Mouse (Mus musculus): ENCODE data around the gene Acot11.
A peak's percentile ranks its signal among the peaks of the same experiment; 100 is the strongest.

Gene Acot11

GRCm38 (mm10) chr4:106804910-106805274, at the start of gene Acot11:
TSS of gene Acot11 (minus strand) at chr4:106804998.
- DNase-seq (ENCODE audit: extremely low spot score, low spot score), result no peak

- no peak for DNase-seq (ENCODE audit: extremely low spot score, low spot score)
These were observed 43.7 kb upstream of the Acot11 start for GRCm38 (mm10) chr4:106848290-106849092.

GRCm38 (mm10) chr4:106847591-106848289, 42.9 kb upstream of the Acot11 start:
- DNase-seq (ENCODE audit: extremely low spot score, low spot score), result peak; percentile 80

GRCm38 (mm10) chr4:106842561-106842960, 37.8 kb upstream of the Acot11 start:
- no peak for DNase-seq (ENCODE audit: extremely low spot score, low spot score)

- DNase-seq (ENCODE audit: extremely low spot score, low spot score), result no peak
These were observed 37.1 kb upstream of the Acot11 start for GRCm38 (mm10) chr4:106841856-106842255.

GRCm38 (mm10) chr4:106841303-106841702, 36.5 kb upstream of the Acot11 start:
- no peak for DNase-seq (ENCODE audit: extremely low spot score, low spot score)

GRCm38 (mm10) chr4:106840651-106841145, 35.9 kb upstream of the Acot11 start:
- peak; percentile 42 for DNase-seq (ENCODE audit: extremely low spot score, low spot score)

GRCm38 (mm10) chr4:106839964-106840611, 35.3 kb upstream of the Acot11 start:
- DNase-seq (ENCODE audit: extremely low spot score, low spot score), result peak; percentile 94

GRCm38 (mm10) chr4:106839254-106839834, 34.5 kb upstream of the Acot11 start:
- DNase-seq (ENCODE audit: extremely low spot score, low spot score), result no peak

- peak; percentile 99 for DNase-seq (ENCODE audit: extremely low spot score, low spot score)
These were observed 33.9 kb upstream of the Acot11 start for GRCm38 (mm10) chr4:106838548-106839253.

- DNase-seq (ENCODE audit: extremely low spot score, low spot score), result peak; percentile 61
These were observed 33.2 kb upstream of the Acot11 start for GRCm38 (mm10) chr4:106837964-106838363.

- DNase-seq (ENCODE audit: extremely low spot score, low spot score), result no peak
These were observed 32.6 kb upstream of the Acot11 start for GRCm38 (mm10) chr4:106837425-106837824.

- DNase-seq (ENCODE audit: extremely low spot score, low spot score), result no peak
These were observed 25.8 kb upstream of the Acot11 start for GRCm38 (mm10) chr4:106830545-106831112.

GRCm38 (mm10) chr4:106827738-106828361, 23.1 kb upstream of the Acot11 start:
- peak; percentile 65 for DNase-seq (ENCODE audit: extremely low spot score, low spot score)

- no peak for DNase-seq (ENCODE audit: extremely low spot score, low spot score)
These were observed 20.4 kb upstream of the Acot11 start for GRCm38 (mm10) chr4:106825229-106825628.

GRCm38 (mm10) chr4:106819404-106819803, 14.6 kb upstream of the Acot11 start:
- DNase-seq (ENCODE audit: extremely low spot score, low spot score), result no peak

GRCm38 (mm10) chr4:106818332-106818731, 13.5 kb upstream of the Acot11 start:
- no peak for DNase-seq (ENCODE audit: extremely low spot score, low spot score)

GRCm38 (mm10) chr4:106817017-106817416, 12.2 kb upstream of the Acot11 start:
- DNase-seq (ENCODE audit: extremely low spot score, low spot score), result no peak

- DNase-seq (ENCODE audit: extremely low spot score, low spot score), result no peak
These were observed 10.9 kb upstream of the Acot11 start for GRCm38 (mm10) chr4:106815396-106816324.
